In the genomic region with DNA sequence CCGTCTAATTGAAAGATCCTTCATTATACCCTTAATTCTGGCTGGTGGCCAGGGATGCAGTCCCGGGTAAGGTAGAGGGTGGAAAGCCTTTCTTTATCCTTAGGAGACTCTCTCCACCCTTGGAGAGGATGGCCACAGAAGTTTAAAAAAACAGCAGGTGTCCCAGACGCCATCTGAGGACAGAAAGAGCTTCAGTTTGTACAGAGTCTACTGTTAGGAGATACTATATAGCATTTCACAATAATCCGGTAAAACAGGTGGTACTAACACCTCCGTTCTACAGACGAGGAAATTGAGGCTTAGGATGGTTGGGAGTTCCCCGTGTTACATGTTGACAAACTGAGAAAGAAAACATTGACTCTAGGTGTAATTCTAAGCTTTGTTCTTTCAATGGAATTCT, we compare ENCODE assay signal across 8 mouse cellular contexts. TPM values are rescaled to one million over a fixed set of nuclear protein-coding genes. Genes with fewer than 3 reads are reported as not detected.
DNase-seq lines count a peak whose midpoint lies in the region; ATAC-seq and TF ChIP-seq lines count a peak whose summit lies in the region.

No protein-coding gene starts in this region.

- no peak overlapping the region for H3K27ac ChIP-seq in neural tube, embryonic 11.5 days (ENCODE audit: low read depth, low read length)
- H3K27ac ChIP-seq in intestine, postnatal 0 days (ENCODE audit: low read depth, low read length) = no peak overlapping the region
- no peak overlapping the region for H3K27ac ChIP-seq in neural tube, embryonic 12.5 days

- H3K27me3 ChIP-seq in neural tube, embryonic 11.5 days (ENCODE audit: control insufficient read depth, insufficient read depth, low read length) = no peaks in the 10 kb centered on the region
- no peaks in the 10 kb centered on the region for H3K27me3 ChIP-seq in intestine, postnatal 0 days (replicated peaks; ENCODE audit: control insufficient read depth, insufficient read depth, low read length)
- H3K27me3 ChIP-seq in neural tube, embryonic 12.5 days (replicated peaks) = 0 out of 2 replicates have a peak, but pooled peaks cover 5% of the 10 kb centered on the region

- H3K9ac ChIP-seq in neural tube, embryonic 11.5 days (ENCODE audit: low read length) = no peak overlapping the region
- no peak overlapping the region for H3K9ac ChIP-seq in intestine, postnatal 0 days (ENCODE audit: low read depth, low read length)
- 0 out of 2 replicates have a peak overlapping the region, but pooled peaks have one; percentile 14 for H3K9ac ChIP-seq in neural tube, embryonic 12.5 days

- H3K4me2 ChIP-seq in neural tube, embryonic 11.5 days (ENCODE audit: low read depth) = peak overlapping the region; percentile 34
- H3K4me2 ChIP-seq in intestine, postnatal 0 days (replicated peaks; ENCODE audit: low read depth) = peak overlapping the region; percentile 62
- peak overlapping the region; percentile 50 for H3K4me2 ChIP-seq in neural tube, embryonic 12.5 days (replicated peaks)

- no peak for TF ChIP-seq CTCF in intestine, postnatal 0 days (IDR thresholded peaks at IDR 0.05; ENCODE audit: low read depth)

- H3K4me1 ChIP-seq in neural tube, embryonic 11.5 days (ENCODE audit: control insufficient read depth, insufficient read depth, low read length) = 0 out of 2 replicates have a peak, but pooled peaks cover 5% of the 10 kb centered on the region
- no peaks in the 10 kb centered on the region for H3K4me1 ChIP-seq in intestine, postnatal 0 days (replicated peaks; ENCODE audit: control insufficient read depth, insufficient read depth, low read length)
- peaks cover 10% of the 10 kb centered on the region for H3K4me1 ChIP-seq in neural tube, embryonic 12.5 days

- DNase-seq in adrenal gland, postnatal 10 days = peak; percentile 7
- DNase-seq in adrenal gland, adult 8-10 months = no peak
- no peak for DNase-seq in neural tube, embryonic 11.5 days (ENCODE audit: low spot score)
- no peak for DNase-seq in neural tube, embryonic 10.5 days (ENCODE audit: extremely low spot score, low spot score)
- DNase-seq in left cerebral cortex, postnatal 14 days (ENCODE audit: low spot score in 2 of 2) = no peak
- no peak for DNase-seq in natural killer cell, adult 2 months (ENCODE audit: low spot score in 2 of 2)

- H3K36me3 ChIP-seq in neural tube, embryonic 11.5 days (ENCODE audit: control insufficient read depth, insufficient read depth, low read length) = no peaks in the 10 kb centered on the region
- no peaks in the 10 kb centered on the region for H3K36me3 ChIP-seq in intestine, postnatal 0 days (ENCODE audit: control insufficient read depth, insufficient read depth)
- no peaks in the 10 kb centered on the region for H3K36me3 ChIP-seq in neural tube, embryonic 12.5 days

- 28% methylated on average over 7 of the region's 7 CpGs for WGBS in neural tube, embryonic 11.5 days
- 10% methylated on average over 7 of the region's 7 CpGs for WGBS in intestine, postnatal 0 days
- WGBS in neural tube, embryonic 12.5 days = 30% methylated on average over 7 of the region's 7 CpGs

- H3K4me3 ChIP-seq in neural tube, embryonic 11.5 days (ENCODE audit: low read depth, low read length) = peak overlapping the region; percentile 24
- peak overlapping the region; percentile 68 for H3K4me3 ChIP-seq in intestine, postnatal 0 days (ENCODE audit: low read depth, low read length)
- H3K4me3 ChIP-seq in neural tube, embryonic 12.5 days = peak overlapping the region; percentile 24; the same call in 1 of the 2 replicates

- no peaks in the 10 kb centered on the region for H3K9me3 ChIP-seq in neural tube, embryonic 11.5 days (ENCODE audit: control insufficient read depth, low read length)
- no peaks in the 10 kb centered on the region for H3K9me3 ChIP-seq in intestine, postnatal 0 days (ENCODE audit: control insufficient read depth)
- no peaks in the 10 kb centered on the region for H3K9me3 ChIP-seq in neural tube, embryonic 12.5 days

- no peak for ATAC-seq in neural tube, embryonic 11.5 days (ENCODE audit: insufficient read depth, low FRiP score, low TSS enrichment)
- ATAC-seq in intestine, postnatal 0 days = peak; percentile 6; the same call in 1 of the 2 replicates
- ATAC-seq in neural tube, embryonic 12.5 days (ENCODE audit: low FRiP score, low read depth) = no peak; the same call in 1 of the 2 replicates

- intact Hi-C loops in left cerebral cortex, postnatal 14 days (cut with DNase I) = loop anchor here (5.0 kb wide), 1 partner anchor 334 kb away; a partner anchor contains a TSS

RNA-seq across cellular contexts. Expression of a gene that starts 0.6 kb away (rescaled TPM):
- 10 to 100 TPM; 26.7 to 31.7 TPM for total RNA-seq in adrenal gland, postnatal 10 days (2021)
- 10 to 100 TPM; 60.8 to 90.1 (median 80.9) TPM for total RNA-seq in adrenal gland, adult 8-10 months (2022)
- 15.7 and 16.3 TPM in 2 replicates for polyA plus RNA-seq in neural tube, embryonic 11.5 days (2014; fragmentation: Nextera tagmentation; extraction: Ambion mirVana)
- 9.3 and 11.5 TPM in 2 replicates for polyA plus RNA-seq in intestine, postnatal 0 days (2015; fragmentation: Nextera tagmentation; extraction: Ambion mirVana)
- polyA plus RNA-seq in neural tube, embryonic 12.5 days (2016; fragmentation: Nextera tagmentation; extraction: Ambion mirVana) = 15.8 and 18.6 TPM in 2 replicates
- total RNA-seq in left cerebral cortex, postnatal 14 days (2021) = 10 to 100 TPM; 73.8 to 85.9 TPM

RNA-seq across cellular contexts. Expression of a gene that starts 49.1 kb away (rescaled TPM):
- 1 to 10 TPM in 1 of 2 experiments, under 1 TPM in 1; 0.94 to 1.1 TPM for total RNA-seq in adrenal gland, postnatal 10 days (2021)
- 1 to 10 TPM; 1.0 to 2.1 (median 1.4) TPM for total RNA-seq in adrenal gland, adult 8-10 months (2022)
- polyA plus RNA-seq in neural tube, embryonic 11.5 days (2014; fragmentation: Nextera tagmentation; extraction: Ambion mirVana) = 0.08 and 0.14 TPM in 2 replicates
- 0.21 and 0.22 TPM in 2 replicates for polyA plus RNA-seq in intestine, postnatal 0 days (2015; fragmentation: Nextera tagmentation; extraction: Ambion mirVana)
- 0.11 and 0.16 TPM in 2 replicates for polyA plus RNA-seq in neural tube, embryonic 12.5 days (2016; fragmentation: Nextera tagmentation; extraction: Ambion mirVana)
- under 1 TPM; 0.51 to 0.53 TPM for total RNA-seq in left cerebral cortex, postnatal 14 days (2021)
